Mouse (Mus musculus): ENCODE measurements around the gene Spryd4.

DNA sequence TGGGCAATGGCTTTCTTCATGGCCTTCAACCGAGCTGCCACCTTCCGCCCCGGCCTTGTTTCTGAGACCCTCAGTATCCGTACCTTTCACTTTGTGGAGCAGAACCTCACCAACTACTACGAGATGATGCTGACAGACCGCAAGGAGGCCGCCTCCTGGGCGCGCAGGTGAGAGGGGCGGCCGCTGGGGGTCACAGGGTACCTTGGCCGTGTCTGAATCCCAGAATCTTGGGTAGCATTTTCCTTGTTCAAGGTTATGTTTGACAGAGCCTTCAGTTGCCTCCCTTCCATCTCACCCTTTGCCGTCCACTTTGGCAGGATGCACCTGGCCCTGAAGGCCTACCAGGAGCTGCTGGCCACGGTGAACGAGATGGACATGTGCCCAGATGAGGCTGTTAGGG lies 32.5 kb upstream of the Spryd4 start:
- TF ChIP-seq CTCF (IDR thresholded peaks at IDR 0.05), result no peak
- no peak for TF ChIP-seq EP300 (IDR thresholded peaks at IDR 0.05)

Data from lung, postnatal 0 days (tissue).